Mouse (Mus musculus) limb, embryonic 11.5 days (tissue): Measurements from ENCODE around the gene Snx33. TPM values are rescaled to one million over a fixed set of nuclear protein-coding genes. Genes with fewer than 3 reads are reported as not detected.
A peak's percentile ranks its signal among the peaks of the same experiment; 100 is the strongest.

Experiments
- ATAC-seq: fragments of 200-750 bp; cut with Nextera tagmentation; 2 replicates; pipeline ENCODE4 v1.8.0; 2017; ENCODE audit warnings: low read depth; ENCODE audit not compliant: insufficient number of reproducible peaks, low FRiP score, low TSS enrichment
- DNase-seq: peaks from one replicate; pipeline ENCODE4 v3.0.0-alpha.2; 2015; ENCODE audit warnings: low spot score
- H3K27ac ChIP-seq: fragments of 300-500 bp; sonication (generic); replicated peaks from 2 replicates; pipeline ENCODE4 v1.5.1; 2014; ENCODE audit warnings: low read depth, mild to moderate bottlenecking, low read length
- H3K27me3 ChIP-seq: fragments of 300-500 bp; sonication (generic); 2 replicates; pipeline ENCODE4 v1.6.1; 2014; ENCODE audit warnings: mild to moderate bottlenecking, low read length, mixed read lengths; ENCODE audit not compliant: control insufficient read depth, insufficient read depth
- H3K36me3 ChIP-seq: fragments of 300-500 bp; sonication (generic); 2 replicates; pipeline ENCODE4 v1.6.1; 2014; ENCODE audit warnings: mild to moderate bottlenecking, low read length, moderate library complexity, mixed read lengths; ENCODE audit not compliant: control insufficient read depth, insufficient read depth
- H3K4me1 ChIP-seq: fragments of 300-500 bp; sonication (generic); 2 replicates; pipeline ENCODE4 v1.6.1; 2014; ENCODE audit warnings: low read length, mixed read lengths; ENCODE audit not compliant: control insufficient read depth, insufficient read depth
- H3K4me2 ChIP-seq: fragments of 300-500 bp; sonication (generic); 2 replicates; pipeline ENCODE4 v1.6.1; 2014; ENCODE audit warnings: low read depth, mild to moderate bottlenecking, moderate library complexity; ENCODE audit not compliant: severe bottlenecking
- H3K4me3 ChIP-seq: fragments of 300-500 bp; sonication (generic); 2 replicates; pipeline ENCODE4 v1.5.1; 2014; ENCODE audit warnings: low read depth, low read length
- H3K9ac ChIP-seq: fragments of 300-500 bp; sonication (generic); 2 replicates; pipeline ENCODE4 v1.6.1; 2014; ENCODE audit warnings: mild to moderate bottlenecking, low read length
- H3K9me3 ChIP-seq: fragments of 300-500 bp; sonication (generic); 2 replicates; pipeline ENCODE4 v1.6.1; 2016; ENCODE audit warnings: low read length; ENCODE audit not compliant: control insufficient read depth
- WGBS: fragments of 180-500 bp; shearing (Covaris S2); extraction: QIAGEN DNeasy Blood & Tissue Kit; methylation state at CpG from one replicate; pipeline ENCODE4 v1.1.7; 2014; 5-methylcytosine and 5-hydroxymethylcytosine counted together
- polyA plus RNA-seq: library from polyadenylated mRNA; unstranded; fragments of >200 nt; fragmentation: Nextera tagmentation; extraction: Ambion mirVana; gene quantifications from 2 replicates; pipeline ENCODE4 v1.2.1, GENCODE M21; 2014

The Snx33 gene
- polyA plus RNA-seq, 1 experiment from 2014 or later: 7.8 TPM

DNA sequence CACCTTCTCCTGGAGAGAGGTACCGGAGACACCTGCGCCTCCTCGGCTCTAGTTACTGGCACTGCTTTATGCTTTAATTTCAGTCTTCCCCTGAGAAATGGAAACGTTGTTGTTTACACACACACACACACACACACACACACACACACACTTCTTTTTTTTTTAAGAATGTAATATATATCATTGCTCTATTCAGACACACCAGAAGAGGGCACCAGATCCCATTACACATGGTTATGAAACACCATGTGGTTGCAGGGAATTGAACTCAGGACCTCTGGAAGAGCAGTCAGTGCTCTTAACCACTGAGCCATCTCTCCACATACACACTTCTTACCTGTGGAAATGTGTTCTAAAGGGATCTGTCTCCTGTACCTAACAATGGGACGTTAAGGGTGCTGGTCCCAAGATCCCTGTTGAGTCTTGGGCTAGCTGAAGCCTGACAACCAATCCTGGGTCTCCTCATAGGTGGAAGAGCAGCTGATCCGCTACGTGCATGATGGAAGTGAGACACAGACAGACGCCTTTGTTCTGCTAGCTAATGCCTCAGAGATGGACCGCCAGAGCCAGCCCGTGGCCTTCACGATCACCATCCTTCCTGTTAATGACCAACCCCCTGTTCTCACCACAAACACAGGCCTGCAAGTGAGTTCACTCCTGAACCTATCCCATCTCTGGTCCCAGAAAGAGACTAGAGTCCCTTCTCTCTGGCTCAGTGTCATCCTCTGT, 37.5 kb downstream of the Snx33 start:
- Histone ChIP-seq H3K9ac (no peak overlapping the region), H3K27ac (no peak overlapping the region), H3K36me3 (peaks cover 3% of the 10 kb centered on the region; the same call in 1 of the 2 replicates), H3K4me1 (peaks cover 11% of the 10 kb centered on the region), H3K4me2 (no peak overlapping the region), H3K4me3 (no peak overlapping the region), H3K9me3 (no peaks in the 10 kb centered on the region), H3K27me3 (no peaks in the 10 kb centered on the region)
- ATAC-seq (no peak), DNase-seq (no peak)
- 71% methylated on average over 11 of the region's 11 CpGs for WGBS

DNA sequence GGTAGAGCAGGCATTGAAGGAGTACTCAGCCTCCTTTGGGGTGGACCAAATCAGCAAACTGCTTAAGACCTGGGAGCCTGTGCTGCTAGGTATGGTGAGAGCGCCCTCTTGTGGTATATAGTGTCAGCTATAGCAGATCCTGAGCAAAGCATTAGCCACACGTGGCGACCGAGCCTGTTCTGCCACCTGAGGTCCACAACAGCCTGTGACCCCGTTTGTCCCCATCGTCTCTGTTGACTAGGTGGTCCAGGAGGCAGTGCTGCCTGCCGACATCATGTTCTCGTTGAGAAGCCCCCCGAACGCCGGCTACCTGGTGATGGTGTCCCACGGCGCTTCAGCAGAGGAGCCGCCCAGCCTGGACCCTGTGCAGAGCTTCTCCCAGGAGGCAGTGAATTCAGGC, 38.4 kb downstream of the Snx33 start:
- Histone ChIP-seq H3K4me1 (peaks cover 11% of the 10 kb centered on the region), H3K4me3 (no peak overlapping the region)
- ATAC-seq: no peak; the same call in 1 of the 2 replicates

DNA sequence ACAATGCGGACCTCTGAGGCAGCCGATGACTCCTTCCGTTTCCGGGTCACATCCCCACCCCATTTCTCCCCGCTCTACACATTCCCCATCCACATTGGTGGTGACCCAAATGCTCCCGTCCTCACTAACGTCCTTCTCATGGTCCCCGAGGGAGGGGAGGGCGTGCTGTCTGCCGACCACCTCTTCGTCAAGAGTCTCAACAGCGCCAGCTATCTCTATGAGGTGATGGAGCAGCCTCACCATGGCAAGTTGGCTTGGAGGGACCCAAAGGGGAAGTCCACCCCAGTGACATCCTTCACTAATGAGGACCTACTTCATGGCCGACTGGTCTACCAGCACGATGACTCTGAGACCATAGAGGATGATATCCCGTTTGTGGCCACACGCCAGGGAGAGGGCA, 40.6 kb downstream of the Snx33 start:
- 91% methylated on average over 16 of the region's 16 CpGs for WGBS
- Histone ChIP-seq H3K9me3 (no peaks in the 10 kb centered on the region), H3K27me3 (no peaks in the 10 kb centered on the region), H3K9ac (no peak overlapping the region), H3K36me3 (peaks cover 3% of the 10 kb centered on the region; the same call in 1 of the 2 replicates), H3K4me3 (no peak overlapping the region), H3K4me2 (no peak overlapping the region), H3K4me1 (peaks cover 9% of the 10 kb centered on the region), H3K27ac (no peak overlapping the region)
- DNase-seq: no peak
- no peak for ATAC-seq

More for the DNA sequence above, 38.4 kb downstream of the Snx33 start:
- H3K36me3 ChIP-seq: peaks cover 3% of the 10 kb centered on the region; the same call in 1 of the 2 replicates
- no peak overlapping the region for H3K27ac ChIP-seq
- H3K4me2 ChIP-seq: peak overlapping the region; percentile 29; the same call in 1 of the 2 replicates
- no peaks in the 10 kb centered on the region for H3K27me3 ChIP-seq
- DNase-seq: peak; percentile 82
- 3% methylated on average over 14 of the region's 14 CpGs for WGBS
- H3K9ac ChIP-seq: no peak overlapping the region
- H3K9me3 ChIP-seq: no peaks in the 10 kb centered on the region

DNA sequence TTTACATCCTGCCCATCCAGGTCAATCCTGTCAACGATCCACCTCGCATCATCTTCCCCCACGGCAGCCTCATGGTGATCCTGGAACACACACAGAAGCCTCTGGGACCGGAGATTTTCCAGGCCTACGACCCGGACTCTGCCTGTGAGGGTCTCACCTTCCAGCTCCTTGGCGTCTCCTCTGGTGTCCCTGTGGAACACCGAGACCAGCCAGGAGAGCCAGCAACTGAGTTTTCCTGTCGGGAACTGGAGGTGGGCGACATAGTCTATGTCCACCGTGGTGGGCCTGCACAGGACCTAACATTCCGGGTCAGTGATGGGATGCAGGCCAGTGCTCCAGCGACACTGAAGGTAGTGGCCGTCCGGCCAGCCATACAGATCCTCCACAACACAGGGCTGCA, 41.6 kb downstream of the Snx33 start:
- ATAC-seq (no peak), DNase-seq (no peak)
- Histone ChIP-seq H3K9ac (no peak overlapping the region), H3K36me3 (peaks cover 3% of the 10 kb centered on the region; the same call in 1 of the 2 replicates), H3K4me3 (no peak overlapping the region), H3K4me1 (peaks cover 16% of the 10 kb centered on the region), H3K9me3 (no peaks in the 10 kb centered on the region), H3K4me2 (no peak overlapping the region), H3K27ac (no peak overlapping the region), H3K27me3 (no peaks in the 10 kb centered on the region)
- 91% methylated on average over 15 of the region's 15 CpGs for WGBS

DNA sequence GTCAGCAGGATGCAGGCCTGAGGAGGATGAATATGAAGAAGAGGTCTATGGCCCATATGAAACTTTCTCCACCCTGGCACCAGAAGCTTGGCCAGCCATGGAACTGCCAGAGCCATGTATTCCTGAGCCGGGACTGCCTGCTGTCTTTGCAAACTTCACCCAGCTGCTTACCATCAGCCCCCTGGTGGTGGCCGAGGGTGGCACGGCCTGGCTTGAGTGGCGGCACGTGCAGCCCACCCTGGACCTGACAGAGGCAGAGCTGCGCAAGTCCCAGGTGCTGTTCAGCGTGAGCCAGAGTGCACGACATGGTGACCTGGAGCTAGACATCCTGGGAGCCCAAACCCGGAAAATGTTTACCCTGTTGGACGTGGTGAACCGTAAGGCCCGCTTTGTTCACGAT, 42.1 kb downstream of the Snx33 start:
- H3K4me3 ChIP-seq: no peak overlapping the region
- H3K36me3 ChIP-seq: peaks cover 3% of the 10 kb centered on the region; the same call in 1 of the 2 replicates
- WGBS: 58% methylated on average over 13 of the region's 13 CpGs
- peak; percentile 72 for DNase-seq
- H3K9ac ChIP-seq: no peak overlapping the region
- no peak for ATAC-seq
- no peaks in the 10 kb centered on the region for H3K27me3 ChIP-seq
- no peak overlapping the region for H3K27ac ChIP-seq
- no peak overlapping the region for H3K4me2 ChIP-seq
- H3K4me1 ChIP-seq: peaks cover 18% of the 10 kb centered on the region
- H3K9me3 ChIP-seq: no peaks in the 10 kb centered on the region

DNA sequence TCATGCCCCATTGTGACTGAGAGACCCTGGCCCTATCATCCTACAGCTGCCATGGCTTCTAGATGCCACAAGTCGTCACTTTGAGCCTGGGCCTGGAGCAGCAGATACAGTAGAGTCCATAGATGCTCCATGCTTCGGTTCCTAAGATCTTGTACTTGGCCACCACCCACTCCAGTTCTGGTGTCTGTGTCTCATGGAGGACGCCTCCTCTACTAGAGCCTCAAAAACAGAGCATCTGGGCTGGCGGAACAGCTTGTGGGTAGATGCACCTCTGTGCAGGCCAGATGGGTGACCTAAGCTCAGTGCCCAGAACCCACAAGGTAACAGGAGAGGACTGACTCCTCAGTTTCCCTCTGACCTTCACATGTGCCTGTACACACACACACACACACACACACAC, 43.8 kb downstream of the Snx33 start:
- ATAC-seq (no peak), DNase-seq (no peak)
- no peak overlapping the region for H3K4me2 ChIP-seq
- no peak overlapping the region for H3K9ac ChIP-seq
- H3K36me3 ChIP-seq: peaks cover 3% of the 10 kb centered on the region; the same call in 1 of the 2 replicates
- peaks cover 19% of the 10 kb centered on the region; the same call in 1 of the 2 replicates for H3K4me1 ChIP-seq
- no peak overlapping the region for H3K27ac ChIP-seq
- no peaks in the 10 kb centered on the region for H3K27me3 ChIP-seq
- 84% methylated on average over 4 of the region's 4 CpGs for WGBS
- no peak overlapping the region for H3K4me3 ChIP-seq
- H3K9me3 ChIP-seq: no peaks in the 10 kb centered on the region

DNA sequence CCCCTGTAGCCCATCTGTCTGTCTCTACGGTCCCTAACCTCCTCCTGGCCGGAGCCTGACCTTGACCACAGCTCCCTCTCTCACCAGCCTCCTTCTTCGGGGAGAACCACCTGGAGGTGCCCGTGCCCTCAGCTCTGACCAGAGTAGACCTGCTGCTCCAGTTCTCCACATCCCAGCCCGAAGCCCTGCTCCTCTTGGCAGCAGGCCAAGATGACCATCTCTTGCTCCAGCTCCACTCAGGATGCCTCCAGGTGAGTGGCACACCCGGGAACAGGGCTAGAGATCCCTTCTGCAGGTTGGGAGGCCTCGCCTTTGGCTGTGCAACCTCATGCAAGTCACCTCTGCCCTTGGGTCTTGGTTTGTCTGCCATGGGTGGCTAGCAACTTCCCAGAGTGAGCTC, 44.7 kb downstream of the Snx33 start:
- peaks cover 3% of the 10 kb centered on the region; the same call in 1 of the 2 replicates for H3K36me3 ChIP-seq
- no peaks in the 10 kb centered on the region for H3K27me3 ChIP-seq
- H3K4me2 ChIP-seq: no peak overlapping the region
- WGBS: 92% methylated on average over 7 of the region's 7 CpGs
- H3K27ac ChIP-seq: no peak overlapping the region
- no peak for DNase-seq
- no peaks in the 10 kb centered on the region for H3K9me3 ChIP-seq
- H3K4me1 ChIP-seq: peaks cover 19% of the 10 kb centered on the region; the same call in 1 of the 2 replicates
- no peak for ATAC-seq
- no peak overlapping the region for H3K4me3 ChIP-seq
- no peak overlapping the region for H3K9ac ChIP-seq

DNA sequence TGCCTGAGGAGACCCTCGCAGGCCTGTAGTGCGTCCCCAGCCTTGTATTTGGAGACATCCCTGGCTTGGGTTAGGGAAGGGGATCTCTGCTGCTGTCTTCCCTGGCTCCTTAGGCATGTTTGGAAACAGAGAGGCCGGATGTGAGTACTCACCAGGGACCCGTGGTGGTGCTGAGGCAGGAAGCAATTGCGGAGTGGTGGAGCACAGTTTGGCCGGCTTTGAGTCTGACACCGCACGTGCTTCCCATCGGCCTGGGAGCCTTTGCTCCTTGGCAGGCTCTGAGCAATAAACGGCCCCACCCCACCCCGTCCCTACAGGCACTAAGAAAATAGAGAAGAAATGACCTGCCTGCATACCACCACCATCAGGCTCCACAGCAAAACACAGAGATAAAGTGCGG, 45.4 kb downstream of the Snx33 start:
- Histone ChIP-seq H3K4me1 (peaks cover 19% of the 10 kb centered on the region; the same call in 1 of the 2 replicates), H3K27ac (peak overlapping the region; percentile 79; the same call in 1 of the 2 replicates), H3K4me2 (no peak overlapping the region), H3K4me3 (no peak overlapping the region), H3K9ac (no peak overlapping the region), H3K36me3 (peaks cover 3% of the 10 kb centered on the region; the same call in 1 of the 2 replicates), H3K9me3 (no peaks in the 10 kb centered on the region), H3K27me3 (no peaks in the 10 kb centered on the region)
- DNase-seq (no peak), ATAC-seq (no peak)
- 60% methylated on average over 12 of the region's 12 CpGs for WGBS
